Mouse (Mus musculus) cerebellum, adult 18-20 months (tissue): ENCODE measurements around the gene Cdc42bpb.

Experiments used
- DNase-seq, 2 experiments: peaks; one replicate each; pipeline ENCODE4 v3.0.0; 2021

The Cdc42bpb gene

GRCm38 (mm10) chr12:111385883-111386641, 8.5 kb upstream of the Cdc42bpb start:
- no peak for DNase-seq

GRCm38 (mm10) chr12:111378812-111379211, 1.3 kb upstream of the Cdc42bpb start:
- DNase-seq: no peak

GRCm38 (mm10) chr12:111377986-111378490, 520 bp upstream of the Cdc42bpb start:
- peak in 1 of 2 experiments; percentile 58 for DNase-seq

GRCm38 (mm10) chr12:111376826-111377331, 639 bp downstream of the Cdc42bpb start:
- peak in 1 of 2 experiments; percentile 50 for DNase-seq

- no peak for DNase-seq
Observed at GRCm38 (mm10) chr12:111376053-111376452, 1.5 kb downstream of the Cdc42bpb start.

- DNase-seq: no peak
Observed at GRCm38 (mm10) chr12:111375559-111375958, 2.0 kb downstream of the Cdc42bpb start.

- DNase-seq: no peak
Observed at GRCm38 (mm10) chr12:111374727-111375126, 2.8 kb downstream of the Cdc42bpb start.

GRCm38 (mm10) chr12:111373411-111373810, 4.1 kb downstream of the Cdc42bpb start:
- no peak for DNase-seq

- DNase-seq: no peak
Observed at GRCm38 (mm10) chr12:111371905-111372304, 5.6 kb downstream of the Cdc42bpb start.

- no peak for DNase-seq
Observed at GRCm38 (mm10) chr12:111370249-111370648, 7.3 kb downstream of the Cdc42bpb start.

- DNase-seq: no peak
Observed at GRCm38 (mm10) chr12:111367065-111367464, 10.5 kb downstream of the Cdc42bpb start.

GRCm38 (mm10) chr12:111364234-111364633, 13.3 kb downstream of the Cdc42bpb start:
- no peak for DNase-seq

GRCm38 (mm10) chr12:111361319-111362098, 16.0 kb downstream of the Cdc42bpb start:
- DNase-seq: no peak

GRCm38 (mm10) chr12:111360671-111361070, 16.8 kb downstream of the Cdc42bpb start:
- DNase-seq: peak; percentile 66 to 69

- peak; percentile 38 to 52 for DNase-seq
Observed at GRCm38 (mm10) chr12:111356216-111356615, 21.3 kb downstream of the Cdc42bpb start.

GRCm38 (mm10) chr12:111354142-111354541, 23.4 kb downstream of the Cdc42bpb start:
- no peak for DNase-seq

GRCm38 (mm10) chr12:111353439-111353915, 24.0 kb downstream of the Cdc42bpb start:
- DNase-seq: no peak

GRCm38 (mm10) chr12:111353008-111353407, 24.5 kb downstream of the Cdc42bpb start:
- DNase-seq: no peak

- no peak for DNase-seq
Observed at GRCm38 (mm10) chr12:111352520-111352919, 25.0 kb downstream of the Cdc42bpb start.

GRCm38 (mm10) chr12:111349540-111350231, 27.8 kb downstream of the Cdc42bpb start:
- peak; percentile 48 to 54 for DNase-seq

GRCm38 (mm10) chr12:111343956-111344355, 33.6 kb downstream of the Cdc42bpb start:
- DNase-seq: no peak

GRCm38 (mm10) chr12:111340692-111341091, 36.8 kb downstream of the Cdc42bpb start:
- DNase-seq: no peak

GRCm38 (mm10) chr12:111337864-111338354, 39.6 kb downstream of the Cdc42bpb start:
- DNase-seq: no peak
